ENCODE assay signal across 1 mouse cellular context in the genomic region with DNA sequence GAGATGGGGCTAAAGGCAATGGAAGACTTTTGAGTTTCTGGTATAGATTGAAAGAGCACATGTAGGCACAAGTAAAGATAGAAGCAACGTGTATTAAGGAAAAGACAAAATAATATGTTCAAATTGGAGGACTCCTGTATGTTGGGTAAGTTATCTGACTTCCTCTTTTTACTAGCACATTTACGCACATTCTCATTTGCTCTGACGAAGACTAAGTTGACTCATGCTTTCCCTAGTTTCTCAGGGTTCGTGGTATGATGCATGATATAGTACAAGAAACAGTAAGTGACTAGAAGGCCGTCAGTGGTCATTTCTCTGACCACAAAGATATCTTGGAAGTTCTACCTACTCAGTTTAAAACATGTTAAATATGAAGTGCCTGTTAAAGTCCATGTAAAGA.
TF ChIP-seq lines count a peak whose summit lies in the region.

No protein-coding gene starts in this region.

TF ChIP-seq in CH12.LX, 34 proteins besides CTCF, POLR2A, EP300 and RAD21 (continued from another document):
- TF ChIP-seq JUND (conservative IDR thresholded peaks at IDR 0.05; ENCODE audit: low read depth, low read length) (peak; percentile 89), ZC3H11A (IDR thresholded peaks at IDR 0.05; ENCODE audit: low read depth, low read length) (no peak), ZKSCAN1 (IDR thresholded peaks at IDR 0.05; ENCODE audit: borderline replicate concordance, low read depth, low read length) (no peak), MAZ (IDR thresholded peaks at IDR 0.05; ENCODE audit: low read depth, low read length) (no peak), HCFC1 (IDR thresholded peaks at IDR 0.05; ENCODE audit: low read depth, low read length) (no peak), ELF1 (IDR thresholded peaks at IDR 0.05; ENCODE audit: low read depth, low read length) (0 out of 2 replicates have a peak, but pooled peaks have one; percentile 22), BHLHE40 (IDR thresholded peaks at IDR 0.05; ENCODE audit: low read depth, low read length) (peak; percentile 74), CHD1 (IDR thresholded peaks at IDR 0.05; ENCODE audit: low read depth, low read length) (no peak), UBTF (IDR thresholded peaks at IDR 0.05; ENCODE audit: low read depth, low read length) (no peak)
TF ChIP-seq in CH12.LX: peak in this region for 13.
